Mouse (Mus musculus): ENCODE measurements around the gene Cacna1c. TPM values are rescaled to one million over a fixed set of nuclear protein-coding genes. Genes with fewer than 3 reads are reported as not detected.
A peak's percentile ranks its signal among the peaks of the same experiment; 100 is the strongest.

Cacna1c gene
- polyA plus RNA-seq, 1 experiment from 2014 or later: 6.2 TPM

DNA sequence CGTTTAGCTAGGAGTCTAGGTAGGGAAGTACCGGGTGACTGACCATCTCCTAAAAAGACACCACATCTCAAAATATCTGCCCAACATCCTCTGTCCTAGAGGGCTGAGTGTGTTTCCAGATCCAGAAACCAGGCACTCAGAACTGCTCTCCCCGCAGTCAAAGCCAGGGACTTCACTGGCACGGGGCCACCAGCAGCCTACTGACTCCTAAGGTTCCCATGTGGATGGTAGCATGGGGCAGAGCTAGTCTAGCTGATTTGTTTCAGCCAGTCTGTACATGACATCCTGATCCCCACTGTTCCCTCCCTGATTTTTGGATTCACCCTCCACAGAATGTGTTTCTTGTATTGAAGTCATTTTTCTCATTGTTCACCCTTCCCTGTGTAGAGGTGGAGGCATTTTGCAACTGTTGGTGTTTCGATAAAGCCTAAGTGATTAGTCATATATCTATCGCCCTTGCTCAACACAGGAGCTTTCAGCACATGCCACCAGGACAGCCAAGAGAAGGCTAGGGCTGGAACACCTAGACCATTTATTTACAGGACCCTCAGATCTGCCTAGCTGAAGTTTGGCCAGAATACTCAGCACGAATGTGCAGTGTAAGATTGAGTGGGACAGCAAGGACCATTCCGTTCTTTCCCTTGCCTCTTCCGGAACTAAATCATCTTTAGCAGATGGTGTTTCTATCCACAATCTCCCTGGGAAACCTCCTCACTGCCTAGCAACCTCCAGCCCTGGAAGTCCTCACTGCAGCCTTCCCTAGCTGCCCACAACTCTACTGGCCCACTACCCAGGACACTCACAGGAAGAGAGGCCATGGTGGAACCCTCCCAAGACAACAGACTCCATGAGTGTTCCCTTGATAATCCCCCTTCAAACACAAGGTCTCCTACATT, 260.4 kb downstream of the Cacna1c start:
- Histone ChIP-seq H3K36me3 (replicated peaks) (no peaks in the 10 kb centered on the region), H3K4me1 (peaks cover 19% of the 10 kb centered on the region), H3K9me3 (no peaks in the 10 kb centered on the region), H3K27me3 (no peaks in the 10 kb centered on the region), H3K4me2 (no peak overlapping the region), H3K27ac (no peak overlapping the region), H3K9ac (no peak overlapping the region), H3K4me3 (replicated peaks) (no peak overlapping the region)
- no peak for ATAC-seq (ENCODE audit: low FRiP score)
- WGBS: 93% methylated on average over 9 of the region's 9 CpGs

- Histone ChIP-seq H3K4me1 (peaks cover 19% of the 10 kb centered on the region), H3K4me3 (replicated peaks) (no peak overlapping the region), H3K27ac (no peak overlapping the region), H3K4me2 (no peak overlapping the region), H3K9me3 (no peaks in the 10 kb centered on the region), H3K27me3 (no peaks in the 10 kb centered on the region), H3K9ac (no peak overlapping the region), H3K36me3 (replicated peaks) (no peaks in the 10 kb centered on the region)
- no peak for ATAC-seq (ENCODE audit: low FRiP score)
- 60% methylated on average over 9 of the region's 9 CpGs for WGBS
These were observed 261.8 kb downstream of the Cacna1c start for GRCm38 (mm10) chr6:118934243-118934902.

- ATAC-seq (ENCODE audit: low FRiP score): no peak
- Histone ChIP-seq H3K4me2 (no peak overlapping the region), H3K4me1 (peaks cover 13% of the 10 kb centered on the region), H3K9me3 (no peaks in the 10 kb centered on the region), H3K36me3 (replicated peaks) (no peaks in the 10 kb centered on the region), H3K27ac (no peak overlapping the region), H3K9ac (no peak overlapping the region), H3K27me3 (no peaks in the 10 kb centered on the region), H3K4me3 (replicated peaks) (no peak overlapping the region)
- 92% methylated on average over 9 of the region's 9 CpGs for WGBS
These were observed 263.1 kb downstream of the Cacna1c start for GRCm38 (mm10) chr6:118933017-118933594.

DNA sequence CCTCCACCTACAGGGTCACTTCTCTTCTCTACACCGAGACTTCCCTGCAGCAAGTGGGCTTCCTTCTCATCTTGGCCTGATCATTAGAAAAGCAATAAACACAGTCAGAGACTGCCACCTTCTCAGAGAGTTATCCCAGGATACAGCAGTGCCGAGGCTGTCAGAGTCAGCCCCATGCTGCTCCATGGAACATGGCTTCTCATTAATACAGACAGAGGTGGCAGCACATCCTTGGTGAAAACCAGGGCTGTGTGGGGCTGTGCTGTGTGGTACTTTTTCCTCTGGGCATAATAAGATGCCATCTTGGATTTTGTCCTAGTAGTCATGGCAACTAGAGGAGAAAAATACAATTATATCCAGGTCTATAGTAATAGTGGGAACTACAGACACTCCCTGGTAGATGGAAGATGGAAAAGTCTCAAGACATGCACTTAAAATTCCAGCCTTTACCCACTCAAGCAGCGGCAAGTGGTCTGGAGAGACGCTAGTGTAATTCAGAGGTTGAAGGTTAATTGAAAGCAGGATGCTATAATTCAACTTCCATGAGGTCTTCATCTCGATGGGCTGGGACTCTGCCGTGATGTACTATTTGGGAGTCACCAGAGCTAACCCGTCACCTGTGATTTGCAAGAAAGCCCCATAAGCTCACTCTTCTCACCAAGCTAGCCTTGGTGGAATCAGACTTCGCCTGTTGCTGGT, 264.1 kb downstream of the Cacna1c start:
- WGBS: 90% methylated on average over 8 of the region's 8 CpGs
- no peak overlapping the region for H3K4me2 ChIP-seq
- H3K4me1 ChIP-seq: peaks cover 6% of the 10 kb centered on the region
- H3K27ac ChIP-seq: no peak overlapping the region
- H3K9ac ChIP-seq: no peak overlapping the region
- H3K4me3 ChIP-seq (replicated peaks): no peak overlapping the region
- no peaks in the 10 kb centered on the region for H3K27me3 ChIP-seq
- H3K36me3 ChIP-seq (replicated peaks): no peaks in the 10 kb centered on the region
- no peak for ATAC-seq (ENCODE audit: low FRiP score)
- H3K9me3 ChIP-seq: no peaks in the 10 kb centered on the region

DNA sequence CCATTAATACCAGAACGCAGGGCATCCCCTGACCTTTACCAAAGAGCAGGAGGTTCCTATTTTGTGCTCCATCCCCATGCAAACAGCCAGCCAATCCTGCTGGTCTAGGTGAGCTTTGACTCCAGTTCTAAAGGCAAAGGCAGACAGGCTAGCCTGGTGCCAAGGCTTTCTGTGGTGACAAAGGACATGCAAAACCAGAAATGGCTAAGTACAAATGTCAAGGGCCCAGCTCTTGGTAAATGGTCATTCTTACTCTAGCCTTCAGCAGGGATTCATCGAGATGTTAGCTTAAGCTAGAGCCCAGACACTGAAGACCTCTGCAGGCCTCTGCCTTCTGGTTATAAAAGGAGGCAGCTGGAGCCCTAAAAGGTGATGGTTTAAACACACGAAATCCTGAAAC, 269.5 kb downstream of the Cacna1c start:
- no peak overlapping the region for H3K4me2 ChIP-seq
- no peaks in the 10 kb centered on the region for H3K9me3 ChIP-seq
- no peak overlapping the region for H3K27ac ChIP-seq
- H3K36me3 ChIP-seq (replicated peaks): no peaks in the 10 kb centered on the region
- H3K9ac ChIP-seq: no peak overlapping the region
- no peak overlapping the region for H3K4me3 ChIP-seq (replicated peaks)
- 77% methylated on average over 3 of the region's 3 CpGs for WGBS
- peaks cover 7% of the 10 kb centered on the region for H3K4me1 ChIP-seq
- no peak for ATAC-seq (ENCODE audit: low FRiP score)
- H3K27me3 ChIP-seq: no peaks in the 10 kb centered on the region

DNA sequence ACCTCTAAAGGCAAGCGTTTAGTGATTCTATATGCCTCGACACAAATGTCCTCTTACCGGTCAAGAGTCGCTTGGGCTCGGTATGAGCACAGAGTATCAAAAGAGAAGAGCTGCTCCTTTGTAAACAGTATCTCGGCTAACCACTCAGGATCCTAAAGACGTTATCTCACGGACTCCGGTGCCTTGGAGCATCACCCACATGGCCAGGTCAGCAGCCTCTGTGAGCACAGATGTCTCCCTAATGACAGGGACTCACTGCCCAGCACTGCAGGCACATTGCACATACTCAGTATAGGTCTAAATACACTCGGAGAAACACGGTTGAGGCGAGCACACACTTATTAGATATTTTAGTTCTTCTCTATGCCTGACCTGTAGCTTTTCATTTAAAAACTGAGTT, 271.8 kb downstream of the Cacna1c start:
- no peaks in the 10 kb centered on the region for H3K27me3 ChIP-seq
- no peak overlapping the region for H3K27ac ChIP-seq
- no peaks in the 10 kb centered on the region for H3K36me3 ChIP-seq (replicated peaks)
- H3K9me3 ChIP-seq: no peaks in the 10 kb centered on the region
- H3K9ac ChIP-seq: no peak overlapping the region; the same call in 1 of the 2 replicates
- 92% methylated on average over 12 of the region's 12 CpGs for WGBS
- no peak overlapping the region for H3K4me3 ChIP-seq (replicated peaks)
- H3K4me2 ChIP-seq: no peak overlapping the region
- H3K4me1 ChIP-seq: peaks cover 7% of the 10 kb centered on the region
- ATAC-seq (ENCODE audit: low FRiP score): no peak

DNA sequence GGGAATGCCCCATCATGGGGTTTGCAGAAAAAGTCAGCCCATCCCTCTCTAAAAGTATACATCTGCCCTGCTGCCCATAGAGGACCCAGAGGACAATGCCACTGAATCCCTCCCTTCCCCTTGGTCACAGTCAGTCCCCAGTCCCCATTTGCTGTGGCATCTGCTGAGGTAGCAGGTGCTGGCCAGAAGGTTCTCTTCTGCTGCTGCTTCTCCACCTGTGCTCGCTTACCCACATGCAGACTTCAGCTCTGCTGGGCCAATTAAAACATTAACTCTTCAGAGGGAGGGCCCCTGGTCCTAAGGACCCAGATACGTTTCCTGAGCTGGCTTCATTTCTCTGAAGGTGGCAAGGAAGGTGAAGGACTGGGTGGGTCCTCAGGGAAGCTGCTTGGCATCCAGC, 272.3 kb downstream of the Cacna1c start:
- WGBS: 83% methylated on average over 2 of the region's 2 CpGs
- Histone ChIP-seq H3K4me2 (no peak overlapping the region), H3K9ac (no peak overlapping the region; the same call in 1 of the 2 replicates), H3K27me3 (no peaks in the 10 kb centered on the region), H3K36me3 (replicated peaks) (no peaks in the 10 kb centered on the region), H3K9me3 (no peaks in the 10 kb centered on the region), H3K4me1 (peaks cover 7% of the 10 kb centered on the region), H3K4me3 (replicated peaks) (no peak overlapping the region), H3K27ac (no peak overlapping the region)
- no peak for ATAC-seq (ENCODE audit: low FRiP score)

- Histone ChIP-seq H3K9me3 (no peaks in the 10 kb centered on the region), H3K36me3 (replicated peaks) (no peaks in the 10 kb centered on the region), H3K27me3 (no peaks in the 10 kb centered on the region), H3K4me2 (no peak overlapping the region), H3K4me3 (replicated peaks) (no peak overlapping the region), H3K4me1 (peaks cover 7% of the 10 kb centered on the region), H3K9ac (no peak overlapping the region), H3K27ac (no peak overlapping the region)
- no peak for ATAC-seq (ENCODE audit: low FRiP score)
- 87% methylated on average over 5 of the region's 5 CpGs for WGBS
These were observed 273.0 kb downstream of the Cacna1c start for GRCm38 (mm10) chr6:118923212-118923577.

DNA sequence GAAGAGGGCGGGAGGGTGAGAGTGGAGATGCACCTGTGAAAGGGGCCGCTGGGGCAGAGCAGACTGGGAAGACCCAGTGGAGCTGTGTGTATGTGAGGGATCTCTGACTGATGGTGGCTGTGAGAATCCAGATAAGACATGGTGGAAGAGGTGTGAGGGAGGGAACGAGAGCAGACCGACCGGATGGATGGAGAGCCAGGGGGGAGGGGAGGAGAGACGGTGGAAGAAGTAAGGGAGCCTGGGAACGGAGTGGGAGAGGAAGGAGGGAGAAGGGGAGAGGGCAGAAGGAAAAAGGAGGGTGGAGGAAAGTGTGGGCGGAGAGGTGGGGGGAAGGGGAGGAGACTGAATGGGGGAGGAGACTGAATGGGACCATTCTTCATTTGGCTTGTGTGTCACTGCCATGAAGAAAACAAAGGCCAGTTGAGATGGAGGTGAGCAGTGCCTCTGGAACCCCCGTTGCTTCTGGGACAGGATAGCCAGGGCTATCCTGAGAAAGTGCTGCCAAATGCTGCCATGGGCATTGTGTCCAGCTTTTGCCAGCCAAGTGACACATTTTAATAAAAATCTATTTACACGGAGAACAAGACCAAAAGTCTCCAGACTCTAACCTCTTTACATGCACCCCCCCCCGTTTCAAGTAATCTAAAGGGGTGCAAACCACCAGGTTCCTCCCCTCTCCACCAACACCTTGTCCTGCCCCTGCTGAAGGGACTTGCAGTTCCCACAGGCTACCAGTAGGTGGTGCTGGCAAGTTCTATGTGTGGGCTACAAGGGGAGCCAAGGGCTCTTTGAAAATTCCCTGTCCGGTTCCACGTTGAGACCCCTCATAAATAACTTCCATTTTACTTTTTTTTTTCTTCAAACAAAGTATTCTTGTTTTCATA, 273.6 kb downstream of the Cacna1c start:
- no peaks in the 10 kb centered on the region for H3K9me3 ChIP-seq
- peaks cover 7% of the 10 kb centered on the region for H3K4me1 ChIP-seq
- H3K4me3 ChIP-seq (replicated peaks): no peak overlapping the region
- H3K9ac ChIP-seq: no peak overlapping the region
- 38% methylated on average over 13 of the region's 13 CpGs for WGBS
- ATAC-seq (ENCODE audit: low FRiP score): peak; percentile 75; the same call in 1 of the 2 replicates
- H3K4me2 ChIP-seq: no peak overlapping the region
- no peaks in the 10 kb centered on the region for H3K36me3 ChIP-seq (replicated peaks)
- no peak overlapping the region for H3K27ac ChIP-seq
- H3K27me3 ChIP-seq: no peaks in the 10 kb centered on the region

DNA sequence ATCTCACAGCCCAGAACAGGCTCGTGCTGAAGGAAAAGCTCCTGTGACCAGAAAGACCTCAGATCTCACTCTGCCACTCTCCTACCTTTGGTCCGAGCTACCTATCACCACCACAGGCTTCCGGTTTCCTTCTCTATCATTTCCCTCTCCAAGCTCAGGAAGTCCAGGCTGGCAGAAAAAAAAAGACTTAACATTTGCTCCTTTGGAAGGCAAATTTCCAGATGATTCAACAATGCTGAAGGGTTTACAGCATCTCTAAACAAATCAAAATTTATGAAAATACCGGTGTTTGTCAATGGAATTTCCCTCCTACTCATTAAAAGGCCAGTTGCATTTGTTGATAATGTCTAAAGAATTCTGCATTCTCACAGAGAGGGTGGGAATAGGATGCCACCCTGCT, 288.0 kb downstream of the Cacna1c start:
- peaks cover 2% of the 10 kb centered on the region; the same call in 1 of the 2 replicates for H3K9me3 ChIP-seq
- H3K36me3 ChIP-seq (replicated peaks): no peaks in the 10 kb centered on the region
- peaks cover 5% of the 10 kb centered on the region; the same call in 1 of the 2 replicates for H3K4me1 ChIP-seq
- WGBS: 86% methylated on average over 4 of the region's 4 CpGs
- H3K4me2 ChIP-seq: no peak overlapping the region
- H3K27ac ChIP-seq: no peak overlapping the region
- H3K9ac ChIP-seq: no peak overlapping the region
- no peaks in the 10 kb centered on the region for H3K27me3 ChIP-seq
- ATAC-seq (ENCODE audit: low FRiP score): no peak
- no peak overlapping the region for H3K4me3 ChIP-seq (replicated peaks)

DNA sequence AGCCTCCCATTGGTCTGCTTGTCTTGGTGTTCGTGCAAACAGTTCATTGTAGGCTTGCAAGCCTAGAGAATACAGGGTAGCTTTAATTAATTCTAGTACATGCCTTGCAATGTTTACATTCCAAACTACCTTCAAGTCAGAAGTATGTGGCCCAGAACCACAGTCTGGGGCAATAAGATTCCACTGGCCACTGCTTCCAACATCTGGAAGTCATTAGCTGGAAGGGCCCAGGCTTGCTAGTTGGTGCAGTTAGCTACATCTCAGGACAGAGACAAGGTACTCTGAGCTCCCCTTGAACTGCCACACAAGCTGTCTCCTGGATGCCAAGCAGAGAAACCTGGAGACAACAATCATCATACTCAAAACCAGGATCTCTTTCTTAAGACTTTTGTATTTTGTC, 288.5 kb downstream of the Cacna1c start:
- Histone ChIP-seq H3K4me3 (replicated peaks) (no peak overlapping the region), H3K27ac (no peak overlapping the region), H3K36me3 (replicated peaks) (no peaks in the 10 kb centered on the region), H3K27me3 (no peaks in the 10 kb centered on the region), H3K4me2 (no peak overlapping the region), H3K9ac (no peak overlapping the region), H3K4me1 (peaks cover under 1% of the 10 kb centered on the region; the same call in 1 of the 2 replicates), H3K9me3 (peaks cover 2% of the 10 kb centered on the region; the same call in 1 of the 2 replicates)
- WGBS: 65% methylated on average over 1 of the region's 1 CpGs
- ATAC-seq (ENCODE audit: low FRiP score): no peak

All from forebrain, embryonic 12.5 days (tissue).